Mouse (Mus musculus): ENCODE data around the gene Erbb2. TPM values are rescaled to one million over a fixed set of nuclear protein-coding genes. Genes with fewer than 3 reads are reported as not detected.
A peak's percentile ranks its signal among the peaks of the same experiment; 100 is the strongest.

The Erbb2 gene
- total RNA-seq, 2 experiments from 2014 or later: 7.2 to 10.6 TPM

- intact Hi-C loops (cut with DNase I): loop anchor here (2.0 kb wide), 1 partner anchor 25 kb away; the partner anchor contains the start of gene Mien1
- DNase-seq: no peak
These were observed 1.5 kb downstream of the Erbb2 start for GRCm38 (mm10) chr11:98413731-98414130.

DNA sequence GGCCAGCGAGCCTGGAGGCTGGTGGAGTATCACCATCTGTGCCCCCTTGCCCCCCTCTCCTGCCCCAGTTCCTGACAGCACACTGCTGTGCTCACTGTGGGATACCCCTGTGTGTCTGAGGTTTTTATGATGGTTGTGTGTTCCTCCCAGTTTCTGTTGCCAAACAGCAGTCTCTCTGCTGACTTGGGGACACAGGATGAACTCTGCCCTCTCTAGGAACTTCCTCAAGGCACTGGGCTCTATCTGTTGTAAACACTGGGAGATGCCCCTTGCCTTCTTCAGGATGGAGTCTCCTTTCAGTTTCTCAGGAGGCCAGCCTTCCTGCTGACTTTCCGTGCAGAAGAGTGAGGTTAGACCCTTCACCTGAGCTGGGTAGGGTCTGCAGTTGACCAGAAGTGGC, 1.9 kb downstream of the Erbb2 start:
- DNase-seq: no peak
- intact Hi-C loops (cut with DNase I): no loop called here

DNA sequence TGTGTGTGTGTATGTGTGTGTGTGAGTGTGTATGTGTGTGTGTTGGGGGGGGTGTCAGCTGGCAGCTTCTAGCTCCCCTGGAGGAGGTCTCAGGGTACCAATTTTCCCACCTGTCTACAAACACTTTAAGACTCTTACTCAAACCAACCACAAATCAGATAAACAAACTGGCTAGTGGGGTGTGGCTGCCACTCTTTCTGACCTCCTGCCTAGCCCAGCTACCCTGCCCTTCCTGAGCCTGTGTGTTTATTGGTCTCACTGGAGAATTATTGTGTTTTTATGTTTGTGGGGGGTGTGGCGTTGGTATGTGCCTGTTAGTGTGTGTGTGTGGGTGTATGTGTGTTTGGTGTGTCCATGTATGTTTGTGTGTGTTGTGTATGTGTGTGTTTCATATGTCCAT, 4.8 kb downstream of the Erbb2 start:
- intact Hi-C loops (cut with DNase I): no loop called here
- DNase-seq: no peak

- intact Hi-C loops (cut with DNase I): no loop called here
- no peak for DNase-seq
These were observed 6.0 kb downstream of the Erbb2 start for GRCm38 (mm10) chr11:98418273-98418672.

DNA sequence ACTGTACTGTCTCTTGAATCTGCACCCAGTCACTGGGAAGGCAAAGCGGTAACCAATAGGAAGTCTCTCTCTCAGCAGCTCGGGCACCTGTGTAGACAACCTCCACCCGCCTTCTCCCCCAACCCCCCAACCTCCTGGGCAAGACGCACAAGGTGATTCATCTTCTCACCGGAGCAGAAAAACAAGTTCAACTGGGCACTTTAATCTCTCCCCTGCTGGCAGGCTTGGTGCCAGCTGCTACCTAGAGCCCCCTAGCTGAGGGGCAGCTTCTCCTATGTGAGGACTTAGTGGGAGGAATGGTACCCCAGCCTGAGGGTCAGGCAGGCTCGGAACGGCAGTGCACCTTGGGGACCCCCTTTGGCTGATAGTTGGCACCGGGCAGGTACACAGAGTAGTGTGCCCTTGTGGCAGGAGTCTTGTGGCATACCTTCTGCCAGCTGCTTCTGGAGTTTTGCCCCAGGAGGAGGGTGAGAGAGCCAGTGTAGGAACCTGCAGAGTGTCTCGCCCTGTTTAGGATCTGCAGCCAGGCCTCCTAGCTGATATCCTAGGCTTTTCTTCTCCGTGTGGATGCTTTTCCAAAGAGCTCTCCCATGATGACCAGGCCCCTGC, 6.8 kb downstream of the Erbb2 start:
- intact Hi-C loops (cut with DNase I): no loop called here
- no peak for DNase-seq

GRCm38 (mm10) chr11:98426592-98426991, 14.3 kb downstream of the Erbb2 start:
- no peak for DNase-seq
- intact Hi-C loops (cut with DNase I): no loop called here

DNA sequence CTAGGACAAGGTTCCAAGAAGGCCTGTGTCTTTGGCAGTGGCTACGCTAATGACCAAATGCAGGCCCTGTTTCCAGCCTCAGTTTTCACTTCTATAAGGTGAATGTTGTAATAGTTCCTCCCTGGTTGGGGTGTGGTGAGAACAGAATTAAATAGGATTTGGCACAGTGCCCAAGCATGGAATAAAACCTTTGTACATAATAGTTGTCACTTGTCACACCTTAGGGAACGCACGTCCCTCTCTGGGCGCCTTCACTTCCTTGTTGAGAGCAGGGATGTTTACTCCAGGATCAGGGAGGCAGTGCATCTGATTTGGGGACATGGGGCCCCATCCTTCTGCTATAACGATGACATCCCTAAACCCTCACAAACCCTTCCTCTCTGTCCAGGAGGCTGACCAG, 16.2 kb downstream of the Erbb2 start:
- no peak for DNase-seq
- intact Hi-C loops (cut with DNase I): no loop called here

DNA sequence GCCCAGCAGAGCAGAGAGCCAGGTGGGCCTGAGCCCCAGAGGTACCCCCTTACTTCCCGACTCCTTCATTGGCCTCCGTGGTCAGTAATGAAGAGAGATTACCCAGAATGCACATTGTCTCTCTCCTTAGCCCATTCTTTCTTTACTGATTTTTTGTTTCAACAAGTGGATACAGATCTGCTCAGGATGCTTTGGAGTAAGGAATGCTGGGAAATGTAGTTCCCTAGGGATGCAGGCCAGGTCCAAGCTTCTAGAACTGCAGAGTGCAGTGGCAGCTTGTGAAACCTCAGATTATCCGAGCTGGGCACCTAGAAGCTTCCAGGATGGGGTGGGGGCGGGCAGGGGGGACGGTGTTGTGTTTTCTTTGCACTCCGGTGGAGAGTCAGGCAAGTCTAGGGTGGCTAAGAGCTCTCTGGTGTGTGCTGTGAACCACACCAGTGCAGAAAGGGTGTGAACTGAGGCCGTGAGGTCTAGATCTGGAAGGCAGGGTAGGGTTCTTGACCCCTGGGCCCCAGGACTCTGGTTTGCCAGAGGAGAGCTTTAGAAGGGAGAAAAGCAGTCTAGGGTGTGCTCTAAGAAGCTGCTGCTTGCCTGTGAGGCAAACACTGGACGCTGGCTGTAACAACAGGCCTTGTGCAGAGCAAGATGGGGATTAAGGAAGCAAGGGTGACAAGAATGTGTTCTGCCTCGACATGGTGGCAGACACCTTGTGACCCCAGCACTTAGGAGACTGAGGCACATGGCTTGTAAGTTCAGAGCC, 19.7 kb downstream of the Erbb2 start:
- intact Hi-C loops (cut with DNase I): no loop called here
- DNase-seq: no peak

DNA sequence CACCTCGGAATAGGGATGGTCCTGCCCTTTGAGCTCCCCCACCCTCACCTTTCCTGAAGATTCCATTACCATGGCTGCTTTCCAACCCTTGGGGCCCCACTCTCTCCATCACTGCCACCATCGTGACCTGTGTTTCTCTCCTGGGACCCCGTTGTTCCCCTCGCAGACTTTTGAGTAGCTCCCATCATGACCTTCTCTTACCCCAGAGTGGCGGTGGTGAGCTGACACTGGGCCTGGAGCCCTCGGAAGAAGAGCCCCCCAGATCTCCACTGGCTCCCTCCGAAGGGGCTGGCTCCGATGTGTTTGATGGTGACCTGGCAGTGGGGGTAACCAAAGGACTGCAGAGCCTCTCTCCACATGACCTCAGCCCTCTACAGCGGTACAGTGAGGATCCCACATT, 23.5 kb downstream of the Erbb2 start:
- no peak for DNase-seq
- intact Hi-C loops (cut with DNase I): loop anchor here (5.0 kb wide), 1 partner anchor 33 kb away; the partner anchor contains the start of gene Pgap3

DNA sequence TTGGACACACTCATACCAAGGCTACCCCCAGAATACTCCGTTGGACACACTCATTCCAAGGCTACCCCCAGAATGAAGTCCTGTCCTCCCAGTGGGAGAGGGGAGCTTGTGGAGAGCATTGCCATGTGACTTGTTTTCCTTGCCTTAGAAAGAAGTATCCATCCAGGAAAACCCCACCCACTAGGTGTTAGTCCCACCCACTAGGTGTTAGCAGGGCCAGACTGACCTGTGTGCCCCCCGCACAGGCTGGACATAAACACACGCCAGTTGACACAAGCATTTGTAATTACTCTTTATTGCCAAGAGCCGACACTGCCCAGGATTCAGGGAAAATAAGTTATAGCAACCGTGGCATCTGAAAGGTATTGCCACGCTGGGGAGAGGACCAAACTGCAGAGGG, 25.2 kb downstream of the Erbb2 start:
- no peak for DNase-seq
- intact Hi-C loops (cut with DNase I): loop anchor here (5.0 kb wide), 1 partner anchor 35 kb away; the partner anchor contains the start of gene Pgap3

- intact Hi-C loops (cut with DNase I): loop anchor here (2.0 to 5.0 kb wide), 3 partner anchors 26 to 94 kb away; partner anchors contain the start of genes Erbb2 and Pgap3
These were observed 26.3 kb downstream of the Erbb2 start, which contains the start of gene Mien1 for GRCm38 (mm10) chr11:98438331-98439158. Gene Mien1, minus strand, starts transcription at chr11:98438991.

DNA sequence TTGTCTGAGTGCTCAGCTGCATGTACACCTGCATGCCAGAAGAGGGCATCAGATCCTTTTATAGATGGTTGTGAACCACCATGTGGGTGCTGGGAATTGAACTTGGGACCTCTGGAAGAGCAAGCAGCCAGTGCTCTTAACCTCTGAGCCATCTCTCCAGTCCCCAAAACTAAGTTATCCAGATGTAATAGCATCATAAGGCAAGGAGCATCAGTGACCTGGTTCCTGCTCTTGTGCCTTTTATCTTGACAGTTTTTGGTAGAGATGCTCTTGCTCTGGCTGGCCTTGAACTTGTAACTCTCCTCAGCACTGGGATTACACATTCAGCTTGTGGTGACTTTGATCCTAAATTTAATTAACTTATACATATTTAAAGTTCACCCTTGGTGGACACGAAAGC, 31.4 kb downstream of the Erbb2 start:
- DNase-seq: no peak
- intact Hi-C loops (cut with DNase I): no loop called here

More at GRCm38 (mm10) chr11:98438331-98439158, 26.3 kb downstream of the Erbb2 start, which contains the start of gene Mien1:
- peak; percentile 99 for DNase-seq

DNA sequence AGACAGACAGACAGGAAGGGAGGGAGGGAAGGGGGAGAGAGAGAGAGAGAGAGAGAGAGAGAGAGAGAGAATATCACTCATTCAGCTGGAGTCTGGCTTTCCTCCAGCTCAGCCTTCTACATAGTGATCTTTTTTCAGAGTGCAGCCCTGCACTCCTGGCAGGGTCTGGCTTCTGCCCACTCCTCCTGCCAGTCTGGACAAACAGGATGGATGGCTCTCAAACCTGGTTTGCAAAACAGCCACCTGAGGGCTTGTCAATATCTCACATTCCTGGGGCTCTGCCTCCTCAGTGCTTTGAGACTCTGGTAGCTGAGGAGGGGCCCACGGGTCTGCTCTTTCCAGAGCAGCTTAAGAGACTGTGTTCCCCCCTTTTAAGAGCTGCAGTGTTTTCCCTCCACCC, 33.0 kb downstream of the Erbb2 start:
- intact Hi-C loops (cut with DNase I): no loop called here
- DNase-seq: no peak

- intact Hi-C loops (cut with DNase I): no loop called here
- no peak for DNase-seq
These were observed 33.4 kb downstream of the Erbb2 start for GRCm38 (mm10) chr11:98445679-98446078.

GRCm38 (mm10) chr11:98446213-98446561, 33.9 kb downstream of the Erbb2 start, which contains the start of gene Grb7:
Gene Grb7, plus strand, starts transcription at chr11:98446394.
- intact Hi-C loops (cut with DNase I): no loop called here

GRCm38 (mm10) chr11:98446562-98447474, 34.5 kb downstream of the Erbb2 start:
- intact Hi-C loops (cut with DNase I): no loop called here
- DNase-seq: no peak

More at GRCm38 (mm10) chr11:98446213-98446561, 33.9 kb downstream of the Erbb2 start, which contains the start of gene Grb7:
- no peak for DNase-seq

DNA sequence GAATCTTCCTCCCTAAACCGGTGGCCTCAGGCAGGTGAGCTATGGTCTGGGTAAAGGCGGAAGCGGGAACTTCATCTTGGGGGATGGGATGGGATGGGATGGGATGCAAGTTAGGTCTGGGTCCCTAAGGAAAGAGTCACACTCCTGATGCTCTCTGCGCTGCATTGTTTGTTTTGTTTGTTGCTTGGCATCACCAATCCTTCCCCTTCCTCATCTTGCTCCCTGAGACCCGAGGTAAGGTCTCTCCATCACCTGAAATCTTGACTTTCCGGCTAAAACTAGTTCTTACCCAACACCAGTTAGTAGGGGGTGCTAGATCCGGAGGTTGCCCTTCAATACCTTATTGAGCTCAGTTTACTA, 35.2 kb downstream of the Erbb2 start:
- DNase-seq: no peak

GRCm38 (mm10) chr11:98448191-98448790, 36.0 kb downstream of the Erbb2 start:
- no peak for DNase-seq
- intact Hi-C loops (cut with DNase I): no loop called here

More for the DNA sequence above, 35.2 kb downstream of the Erbb2 start:
- intact Hi-C loops (cut with DNase I): no loop called here

GRCm38 (mm10) chr11:98449419-98449818, 37.1 kb downstream of the Erbb2 start:
- no peak for DNase-seq
- intact Hi-C loops (cut with DNase I): no loop called here

Data from heart, postnatal 36 days (tissue).